Mouse (Mus musculus) forelimb bud, embryonic 11.5 days (tissue): ENCODE measurements around the gene Gpr171.
"Not testable (repeated sequence)": the region's sequence is repeated elsewhere in the genome, so short reads cannot be mapped to it uniquely, and the experiment has no call there.

Experiments
- DNase-seq: peaks from one replicate; pipeline ENCODE4 v3.0.0-alpha.2; 2012; ENCODE audit warnings: low read depth, low spot score

Gene Gpr171

GRCm38 (mm10) chr3:59101218-59101986 lies at the start of gene Gpr171:
Gene Gpr171, minus strand, starts transcription at chr3:59101821.
- DNase-seq = no peak

GRCm38 (mm10) chr3:59150624-59151023 lies 49.0 kb upstream of the Gpr171 start:
- no peak for DNase-seq

GRCm38 (mm10) chr3:59149646-59150045 lies 48.0 kb upstream of the Gpr171 start:
- no peak for DNase-seq

DNA sequence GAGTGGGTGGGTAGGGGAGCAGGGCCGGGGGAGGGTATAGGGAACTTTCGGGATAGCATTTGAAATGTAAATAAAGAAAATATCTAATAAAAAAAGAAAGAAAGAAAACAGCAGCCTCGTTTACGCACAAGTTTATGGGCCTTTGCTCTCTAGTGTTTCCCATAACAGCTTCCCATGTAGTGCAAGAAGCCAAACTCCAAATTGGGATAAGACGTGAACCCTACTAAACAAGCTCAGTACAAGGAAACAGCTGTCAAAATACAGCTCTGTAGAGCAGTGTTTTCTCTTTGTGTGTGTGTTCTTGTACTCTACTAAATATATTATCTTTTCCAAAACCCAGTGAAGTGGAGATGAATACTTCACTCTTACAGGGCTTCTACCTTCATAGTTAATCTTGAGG lies 43.6 kb upstream of the Gpr171 start:
- DNase-seq = no peak

DNA sequence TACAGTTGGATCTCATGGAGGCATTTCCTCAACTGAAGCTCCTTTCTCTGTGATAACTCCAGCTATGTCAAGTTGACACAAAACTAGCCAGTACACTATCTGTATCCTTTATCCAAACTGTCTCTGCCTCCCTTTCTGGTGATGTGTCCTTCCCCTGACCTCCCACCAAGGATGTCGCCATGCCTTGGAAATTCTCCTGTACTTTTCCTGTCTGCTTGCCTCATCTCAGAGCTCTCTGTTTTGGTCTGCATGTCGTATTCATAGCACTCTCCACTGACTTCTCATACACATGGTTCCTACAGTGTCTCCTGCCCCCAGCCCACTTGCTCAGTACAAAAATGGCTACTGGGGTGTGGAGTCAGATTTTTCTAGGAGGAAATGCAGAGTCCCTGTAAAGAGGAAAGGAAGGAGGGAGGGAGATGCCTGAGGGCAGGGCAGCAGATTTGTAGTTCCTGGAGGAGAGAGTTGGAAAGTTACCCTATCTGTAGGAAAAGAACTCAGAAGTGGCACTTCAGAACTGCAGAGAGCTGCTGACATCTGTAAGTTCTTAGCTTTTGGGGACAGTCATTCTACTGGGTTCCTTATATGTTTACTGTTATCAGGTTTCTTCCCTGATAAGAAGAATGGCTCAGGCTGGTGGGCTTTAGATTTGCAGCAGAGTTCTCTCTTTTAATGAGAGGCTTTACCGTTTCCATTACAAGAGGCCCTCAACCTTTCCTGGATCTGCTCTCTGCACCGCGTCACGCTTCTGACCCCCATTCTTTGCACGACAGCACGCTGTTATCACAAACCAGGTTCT lies 40.1 kb upstream of the Gpr171 start:
- no peak for DNase-seq

DNA sequence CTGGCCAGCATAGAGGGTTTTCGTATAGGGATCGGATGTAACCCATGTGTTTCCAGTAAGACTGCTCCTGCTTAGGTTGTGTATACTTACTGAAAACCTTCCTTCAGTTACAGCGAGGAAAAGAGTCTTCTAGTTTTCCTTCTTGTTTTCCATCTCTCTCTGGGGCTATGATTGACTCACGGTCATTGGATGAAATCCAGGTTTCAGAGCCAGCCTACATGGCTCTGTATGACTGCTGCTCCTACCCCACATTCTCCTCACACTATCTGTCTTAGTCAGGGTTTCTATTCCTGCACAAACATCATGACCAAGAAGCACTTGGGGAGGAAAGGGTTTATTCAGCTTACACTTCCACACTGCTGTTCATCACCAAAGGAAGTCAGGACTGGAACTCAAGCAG lies 39.3 kb upstream of the Gpr171 start:
- not testable (repeated sequence) for DNase-seq

- DNase-seq = no peak
These were observed 38.5 kb upstream of the Gpr171 start for GRCm38 (mm10) chr3:59140115-59140514.

DNA sequence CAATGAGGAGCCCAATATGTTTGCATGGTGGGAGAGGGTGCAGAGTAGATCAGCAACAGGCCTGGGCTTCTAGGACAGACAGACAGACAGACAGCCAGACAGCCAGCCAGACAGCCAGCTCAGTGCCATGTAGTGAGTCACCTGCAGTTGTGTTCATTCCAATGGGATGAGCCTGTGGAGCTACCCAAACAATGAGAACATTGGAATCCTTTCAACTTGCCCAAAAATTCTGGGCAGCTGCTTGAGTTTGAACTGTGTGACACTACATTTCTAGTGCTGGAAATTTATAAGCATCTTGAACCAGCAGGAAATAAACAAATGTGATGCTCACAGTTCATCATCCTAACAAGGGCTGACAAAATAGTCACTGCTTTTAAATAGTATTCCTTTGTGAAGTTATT lies 38.0 kb upstream of the Gpr171 start:
- no peak for DNase-seq

DNA sequence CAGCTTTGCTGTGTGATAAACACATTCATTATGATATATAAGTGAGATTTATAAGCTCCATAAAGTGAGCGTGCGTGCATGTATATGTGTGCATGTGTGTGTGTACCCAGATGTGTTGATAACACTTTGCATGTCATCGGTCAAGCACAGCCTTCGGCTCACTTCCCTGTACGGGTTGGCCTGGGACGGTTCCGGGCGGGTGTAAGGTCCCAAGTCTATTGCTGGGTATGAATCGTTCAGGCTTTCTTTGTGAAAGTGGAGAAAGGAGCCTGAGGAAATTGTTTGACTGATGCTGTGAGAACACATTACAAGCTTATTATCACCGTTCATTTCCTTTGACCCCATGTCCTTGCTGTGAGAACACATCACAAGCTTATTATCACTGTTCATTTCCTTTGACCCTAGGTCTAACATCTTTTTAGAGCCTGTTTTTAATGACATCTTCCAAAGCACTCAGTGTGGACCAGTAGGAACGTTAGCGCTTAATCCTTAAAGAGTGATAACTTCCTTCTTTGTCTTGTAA lies 37.4 kb upstream of the Gpr171 start:
- no peak for DNase-seq

DNA sequence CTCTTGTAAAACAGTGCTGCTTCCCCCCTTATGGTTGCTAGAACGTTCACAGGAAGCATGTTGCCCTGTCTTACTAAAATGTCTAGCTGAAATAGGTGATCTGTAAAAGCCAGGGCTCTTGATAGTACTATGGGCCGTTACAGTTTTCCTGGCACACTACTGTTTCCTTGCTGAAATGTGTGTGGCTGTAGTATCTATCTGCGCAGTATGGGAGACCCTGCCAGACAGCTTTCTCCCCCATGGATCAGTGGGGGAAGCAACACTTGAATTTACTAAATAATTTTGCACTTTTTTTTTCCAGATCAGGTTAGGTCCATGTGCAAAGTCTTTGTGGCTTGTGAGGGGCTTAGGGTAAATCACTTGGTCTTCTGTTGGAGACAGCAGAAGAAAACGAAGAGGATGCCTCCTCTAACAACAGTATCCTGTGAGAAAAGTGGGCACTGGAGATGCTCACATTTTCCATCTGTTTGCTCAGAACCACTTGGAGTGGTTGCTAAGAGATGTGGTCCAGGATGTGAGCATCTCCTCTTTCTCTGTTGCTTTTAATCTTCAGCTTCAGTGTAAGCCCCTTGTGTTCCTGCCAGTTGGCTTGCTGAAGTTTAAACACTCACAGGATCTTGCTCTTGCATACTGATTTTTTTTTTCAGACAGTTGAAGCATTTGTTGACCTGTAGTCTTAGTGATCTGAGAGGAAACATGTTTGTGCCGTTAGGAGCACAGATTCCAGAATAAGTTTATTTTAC lies 34.5 kb upstream of the Gpr171 start:
- DNase-seq = no peak

GRCm38 (mm10) chr3:59133189-59133588 lies 31.6 kb upstream of the Gpr171 start:
- DNase-seq = no peak

- no peak for DNase-seq
These were observed 30.3 kb upstream of the Gpr171 start for GRCm38 (mm10) chr3:59131966-59132365.

DNA sequence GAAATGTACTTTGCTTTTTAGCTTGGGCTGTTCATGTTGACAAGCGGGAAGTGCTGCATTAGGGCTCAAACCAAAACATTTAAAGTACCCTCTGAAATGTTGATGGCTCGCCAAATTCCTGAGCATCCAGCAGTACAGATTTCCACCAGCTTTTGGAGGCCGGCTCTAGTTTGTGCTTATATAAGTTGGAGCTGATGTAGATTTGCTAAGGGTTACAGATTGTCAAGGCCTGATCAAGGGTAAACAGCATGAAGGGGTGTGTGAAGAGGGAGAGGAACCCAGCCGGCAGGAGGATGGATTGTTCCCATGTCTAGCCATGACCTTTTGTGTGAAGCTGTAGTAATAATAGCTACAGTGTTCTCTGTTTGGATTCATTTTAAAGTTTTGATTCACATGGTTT lies 29.5 kb upstream of the Gpr171 start:
- no peak for DNase-seq

GRCm38 (mm10) chr3:59130431-59130830 lies 28.8 kb upstream of the Gpr171 start:
- DNase-seq = no peak

DNA sequence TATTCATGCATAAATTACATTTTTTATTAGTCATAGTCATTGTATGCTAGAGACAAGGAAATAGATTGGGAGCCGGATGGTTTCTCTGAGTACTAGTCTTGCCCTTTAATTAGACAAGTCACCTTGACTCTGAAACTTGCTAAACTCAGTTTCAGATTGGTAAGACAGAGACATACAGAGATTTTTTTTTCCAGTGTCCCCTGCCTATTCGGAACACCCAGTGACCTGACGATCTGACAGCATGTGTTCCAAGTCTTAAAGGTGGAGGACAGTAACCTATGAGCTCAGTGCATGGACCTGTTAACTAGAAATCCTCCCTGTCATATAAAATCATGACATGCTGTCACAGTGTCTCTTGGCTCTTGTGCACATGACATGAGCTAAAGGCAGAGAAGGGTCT lies 27.9 kb upstream of the Gpr171 start:
- no peak for DNase-seq

- no peak for DNase-seq
These were observed 27.1 kb upstream of the Gpr171 start for GRCm38 (mm10) chr3:59128681-59129080.

GRCm38 (mm10) chr3:59125783-59126555 lies 24.3 kb upstream of the Gpr171 start:
- no peak for DNase-seq

- DNase-seq = no peak
These were observed 23.4 kb upstream of the Gpr171 start for GRCm38 (mm10) chr3:59125022-59125421.

DNA sequence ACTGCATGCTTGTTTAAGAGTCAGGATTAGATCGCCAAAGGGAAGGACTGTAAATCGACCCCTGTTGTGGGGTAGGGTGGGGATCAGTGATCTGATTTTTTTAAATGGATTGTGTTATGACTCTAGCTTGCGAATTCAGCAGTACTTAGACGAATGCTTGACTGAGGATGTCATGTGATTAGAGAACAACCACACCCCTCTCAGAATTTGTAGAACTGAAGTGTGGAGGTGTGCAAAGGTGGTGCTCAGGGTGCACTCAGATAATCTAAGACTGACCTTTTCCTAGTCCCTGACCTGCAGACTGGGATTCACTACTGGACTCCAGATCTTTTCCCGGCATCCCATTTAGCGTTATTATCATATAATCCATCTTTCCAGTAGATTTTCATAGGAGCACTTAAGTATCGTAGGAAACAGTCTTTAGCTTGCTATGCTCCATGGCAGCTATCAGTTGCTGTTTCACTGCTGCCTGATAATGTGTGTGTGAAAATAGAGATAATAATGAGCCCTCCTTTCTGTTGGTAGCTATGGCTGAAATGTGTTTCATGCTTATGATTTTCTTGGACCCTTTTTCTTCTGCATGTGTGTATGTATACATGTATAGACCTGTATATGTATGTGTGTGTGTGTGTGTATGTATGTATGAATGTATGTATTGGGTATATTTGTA lies 20.3 kb upstream of the Gpr171 start:
- DNase-seq = no peak

DNA sequence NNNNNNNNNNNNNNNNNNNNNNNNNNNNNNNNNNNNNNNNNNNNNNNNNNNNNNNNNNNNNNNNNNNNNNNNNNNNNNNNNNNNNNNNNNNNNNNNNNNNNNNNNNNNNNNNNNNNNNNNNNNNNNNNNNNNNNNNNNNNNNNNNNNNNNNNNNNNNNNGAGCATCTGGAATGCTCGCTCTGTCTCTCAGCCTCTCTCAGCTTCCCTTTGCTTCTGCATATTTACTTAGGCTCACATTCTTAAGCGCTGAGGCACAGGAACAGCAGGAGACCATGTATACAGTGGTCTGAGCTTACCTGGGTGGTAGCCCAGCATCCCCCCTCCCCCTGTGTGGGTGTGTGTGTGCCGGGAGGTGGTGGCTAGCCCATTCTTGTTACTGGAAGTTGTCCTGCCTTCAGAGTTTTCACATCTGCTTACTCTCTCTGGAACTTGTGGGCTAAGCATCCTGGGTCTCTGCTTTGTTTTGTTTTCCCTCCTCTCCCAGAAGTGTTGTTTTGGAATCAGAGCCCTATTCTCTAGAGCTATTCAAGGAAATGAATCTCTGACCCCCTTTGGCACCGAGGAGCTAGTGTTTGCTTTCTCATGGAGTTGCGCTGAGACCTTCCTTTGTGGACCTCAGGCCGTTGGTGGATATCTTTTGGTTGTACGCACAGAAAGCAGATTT lies 19.6 kb upstream of the Gpr171 start:
- DNase-seq = no peak
